Mouse (Mus musculus): ENCODE measurements around the gene Ccn5. TPM values are rescaled to one million over a fixed set of nuclear protein-coding genes. Genes with fewer than 3 reads are reported as not detected.

Ccn5 gene
- polyA plus RNA-seq, 1 experiment: 71.4 TPM

- no peak for TF ChIP-seq CTCF (IDR thresholded peaks at IDR 0.05; ENCODE audit: insufficient read depth, low read length)
- WGBS: 61% methylated on average over 5 of the region's 5 CpGs
- no peak for DNase-seq
- Histone ChIP-seq H3K4me1 (ENCODE audit: control insufficient read depth, insufficient read depth, low read length) (no peaks in the 10 kb centered on the region), H3K4me3 (replicated peaks; ENCODE audit: extremely low read depth, low read depth, low read length) (no peak overlapping the region)
Observed at GRCm38 (mm10) chr2:163869783-163870182, 49.1 kb downstream of the Ccn5 start.

GRCm38 (mm10) chr2:163871266-163871665 lies 50.6 kb downstream of the Ccn5 start:
- H3K4me3 ChIP-seq (replicated peaks; ENCODE audit: extremely low read depth, low read depth, low read length): no peak overlapping the region
- TF ChIP-seq POLR2A (IDR thresholded peaks at IDR 0.05; ENCODE audit: borderline replicate concordance, extremely low read depth, low read depth, low read length) (no peak), CTCF (IDR thresholded peaks at IDR 0.05; ENCODE audit: insufficient read depth, low read length) (no peak)
- no peak for DNase-seq
- 85% methylated on average over 4 of the region's 4 CpGs for WGBS
- no peaks in the 10 kb centered on the region for H3K4me1 ChIP-seq (ENCODE audit: control insufficient read depth, insufficient read depth, low read length)

- no peak for DNase-seq
- Histone ChIP-seq H3K4me3 (replicated peaks; ENCODE audit: extremely low read depth, low read depth, low read length) (no peak overlapping the region), H3K4me1 (ENCODE audit: control insufficient read depth, insufficient read depth, low read length) (no peaks in the 10 kb centered on the region)
- no peak for TF ChIP-seq POLR2A (IDR thresholded peaks at IDR 0.05; ENCODE audit: borderline replicate concordance, extremely low read depth, low read depth, low read length)
- no peak for TF ChIP-seq CTCF (IDR thresholded peaks at IDR 0.05; ENCODE audit: insufficient read depth, low read length)
- WGBS: 44% methylated on average over 3 of the region's 3 CpGs
Observed at GRCm38 (mm10) chr2:163871906-163872305, 51.2 kb downstream of the Ccn5 start.

- Histone ChIP-seq H3K4me1 (ENCODE audit: control insufficient read depth, insufficient read depth, low read length) (no peaks in the 10 kb centered on the region), H3K4me3 (replicated peaks; ENCODE audit: extremely low read depth, low read depth, low read length) (no peak overlapping the region)
- DNase-seq: no peak
- TF ChIP-seq POLR2A (IDR thresholded peaks at IDR 0.05; ENCODE audit: borderline replicate concordance, extremely low read depth, low read depth, low read length): no peak
- TF ChIP-seq CTCF (IDR thresholded peaks at IDR 0.05; ENCODE audit: insufficient read depth, low read length): no peak
- 63% methylated on average over 5 of the region's 5 CpGs for WGBS
Observed at GRCm38 (mm10) chr2:163874877-163875276, 54.2 kb downstream of the Ccn5 start.

DNA sequence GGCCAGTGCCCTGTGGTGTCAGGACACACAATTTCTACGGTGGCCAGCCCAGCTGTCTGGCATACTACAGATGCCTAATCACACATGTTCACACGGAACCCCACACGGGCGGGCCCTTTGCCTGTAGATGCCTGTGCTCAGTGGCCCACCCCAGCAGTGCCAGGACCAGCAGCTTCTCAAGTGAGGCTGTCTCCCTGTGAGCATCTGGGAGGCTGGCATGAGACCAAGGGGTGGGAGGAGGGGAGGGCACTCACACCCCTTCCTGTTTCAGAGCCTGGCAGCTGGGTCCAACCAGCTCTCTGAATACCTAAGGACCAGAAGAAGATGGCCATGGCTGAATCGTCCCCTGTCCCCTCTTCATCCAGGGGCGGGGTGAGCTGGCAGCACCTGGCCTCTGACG lies 54.8 kb downstream of the Ccn5 start:
- TF ChIP-seq POLR2A (IDR thresholded peaks at IDR 0.05; ENCODE audit: borderline replicate concordance, extremely low read depth, low read depth, low read length): no peak
- TF ChIP-seq CTCF (IDR thresholded peaks at IDR 0.05; ENCODE audit: insufficient read depth, low read length): no peak
- DNase-seq: no peak
- 72% methylated on average over 7 of the region's 7 CpGs for WGBS
- H3K4me3 ChIP-seq (replicated peaks; ENCODE audit: extremely low read depth, low read depth, low read length): no peak overlapping the region
- no peaks in the 10 kb centered on the region for H3K4me1 ChIP-seq (ENCODE audit: control insufficient read depth, insufficient read depth, low read length)

GRCm38 (mm10) chr2:163876830-163877498 lies 56.3 kb downstream of the Ccn5 start:
- H3K4me1 ChIP-seq (ENCODE audit: control insufficient read depth, insufficient read depth, low read length): no peaks in the 10 kb centered on the region
- no peak overlapping the region for H3K4me3 ChIP-seq (replicated peaks; ENCODE audit: extremely low read depth, low read depth, low read length)
- DNase-seq: no peak
- 56% methylated on average over 14 of the region's 14 CpGs for WGBS
- no peak for TF ChIP-seq POLR2A (IDR thresholded peaks at IDR 0.05; ENCODE audit: borderline replicate concordance, extremely low read depth, low read depth, low read length)
- TF ChIP-seq CTCF (IDR thresholded peaks at IDR 0.05; ENCODE audit: insufficient read depth, low read length): no peak

DNA sequence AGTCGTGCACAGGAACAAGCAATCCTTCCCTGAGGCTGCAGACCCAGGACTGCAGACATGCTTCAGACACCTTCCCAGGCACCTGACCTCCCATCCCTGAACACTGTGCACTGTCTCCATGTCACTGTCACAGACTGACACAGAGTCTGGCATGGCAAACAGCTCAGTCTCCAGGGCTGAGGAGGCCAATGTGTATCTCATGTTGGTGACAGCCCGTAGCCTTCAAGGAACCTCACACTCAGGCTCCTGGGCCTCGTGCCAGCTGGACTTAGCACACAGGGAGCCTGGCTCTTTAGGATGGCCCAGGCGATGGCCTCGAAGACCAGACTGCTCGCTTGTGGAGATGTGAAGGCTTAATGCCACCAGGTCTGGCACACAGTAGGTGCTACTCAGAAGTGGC lies 60.2 kb downstream of the Ccn5 start:
- Histone ChIP-seq H3K4me1 (ENCODE audit: control insufficient read depth, insufficient read depth, low read length) (no peaks in the 10 kb centered on the region), H3K4me3 (replicated peaks; ENCODE audit: extremely low read depth, low read depth, low read length) (no peak overlapping the region)
- TF ChIP-seq POLR2A (IDR thresholded peaks at IDR 0.05; ENCODE audit: borderline replicate concordance, extremely low read depth, low read depth, low read length) (no peak), CTCF (IDR thresholded peaks at IDR 0.05; ENCODE audit: insufficient read depth, low read length) (no peak)
- WGBS: 58% methylated on average over 6 of the region's 6 CpGs
- no peak for DNase-seq

Other genes with a start within 250 kb of the Ccn5 start
- gene Ttpal, start 218.5 kb upstream of the Ccn5 start, polyA plus RNA-seq (2012; rRNA removed): 23.4 and 25.8 TPM in 2 replicates
- gene Serinc3, start 175.7 kb upstream of the Ccn5 start, polyA plus RNA-seq (2012; rRNA removed): 368 and 417 TPM in 2 replicates
- 167 and 180 TPM in 2 replicates for gene Pkig, start 162.5 kb upstream of the Ccn5 start, polyA plus RNA-seq (2012; rRNA removed)
- gene Ada, start 70.6 kb upstream of the Ccn5 start, polyA plus RNA-seq (2012; rRNA removed): 2.4 and 105 TPM in 2 replicates
- gene Kcnk15, start 32.8 kb downstream of the Ccn5 start, polyA plus RNA-seq (2012; rRNA removed): not detected in 2 replicates
- gene Rims4, start 97.8 kb downstream of the Ccn5 start, polyA plus RNA-seq (2012; rRNA removed): 0.11 and 0.19 TPM in 2 replicates
- 39.4 and 52.8 TPM in 2 replicates for gene Ywhab, start 174.1 kb downstream of the Ccn5 start, polyA plus RNA-seq (2012; rRNA removed)
- 0.40 and 0.50 TPM in 2 replicates for gene Pabpc1l, start 204.6 kb downstream of the Ccn5 start, polyA plus RNA-seq (2012; rRNA removed)
- gene Stk4, start 249.5 kb downstream of the Ccn5 start, polyA plus RNA-seq (2012; rRNA removed): 22.0 and 31.3 TPM in 2 replicates

All from lung, adult 2 months (tissue).